Comparison of ENCODE assay signal across 12 mouse cellular contexts in genomic region chr12:69366424-69366823, GRCm38 (mm10). TPM values are rescaled to one million over a fixed set of nuclear protein-coding genes. Genes with fewer than 3 reads are reported as not detected.
DNase-seq lines count a peak whose midpoint lies in the region; ATAC-seq and TF ChIP-seq lines count a peak whose summit lies in the region.
"Had no signal": no experiment of that assay in that cellular context is flagged by ENCODE, and none has a peak within 500 bp of the region (broad histone marks: within the 10 kb centered on the region; RNA-seq: fewer than 3 reads in every experiment).

No protein-coding gene starts in this region.

- peaks cover 9% of the 10 kb centered on the region; the same call in 1 of the 2 replicates for H3K4me1 ChIP-seq in kidney, adult 2 months (ENCODE audit: control insufficient read depth, insufficient read depth, low read length)
- H3K4me1 ChIP-seq in kidney, embryonic 16.5 days (ENCODE audit: insufficient read depth, low read length): peaks cover 17% of the 10 kb centered on the region
- no peaks in the 10 kb centered on the region for H3K4me1 ChIP-seq in stomach, postnatal 0 days (replicated peaks; ENCODE audit: control insufficient read depth, insufficient read depth)

- DNase-seq in CD4-positive, CD25-positive, alpha-beta regulatory T cell, adult 2 months (ENCODE audit: low read depth, low spot score): peak; percentile 67
- no peak for DNase-seq in kidney, adult 2 months
- peak; percentile 21 for DNase-seq in thymus, postnatal 14 days
- no peak for DNase-seq in thymus, adult 18-20 months
- no peak for DNase-seq in stomach, postnatal 0 days (ENCODE audit: low spot score)
- DNase-seq in adipocyte (ENCODE audit: low spot score): no peak
- DNase-seq: adrenal gland, postnatal 36 days; cerebellum, adult 11 months; gastrocnemius, postnatal 25 days had no signal

- no peak for TF ChIP-seq POLR2A in kidney, adult 2 months (IDR thresholded peaks at IDR 0.05; ENCODE audit: low read depth, low read length)

- H3K9ac ChIP-seq in kidney, embryonic 16.5 days (replicated peaks; ENCODE audit: low read length): no peak overlapping the region
- no peak overlapping the region for H3K9ac ChIP-seq in stomach, postnatal 0 days (ENCODE audit: low read length)
- H3K9ac ChIP-seq: forebrain, embryonic 12.5 days had no signal

- no peak for TF ChIP-seq CTCF in kidney, adult 2 months (conservative IDR thresholded peaks at IDR 0.05; ENCODE audit: insufficient read depth, insufficient read length, low read depth, low read length)
- TF ChIP-seq CTCF in stomach, postnatal 0 days (IDR thresholded peaks at IDR 0.05; ENCODE audit: low read depth): peak; percentile 52

- peak overlapping the region; percentile 91 for H3K27ac ChIP-seq in kidney, adult 2 months (ENCODE audit: insufficient read depth, low read depth, low read length)
- no peak overlapping the region for H3K27ac ChIP-seq in kidney, embryonic 16.5 days (ENCODE audit: low read length)
- H3K27ac ChIP-seq in stomach, postnatal 0 days (replicated peaks): no peak overlapping the region
- H3K27ac ChIP-seq: forebrain, embryonic 12.5 days had no signal

- H3K4me2 ChIP-seq in kidney, embryonic 16.5 days (replicated peaks; ENCODE audit: low read depth, low read length): no peak overlapping the region
- no peak overlapping the region for H3K4me2 ChIP-seq in stomach, postnatal 0 days (replicated peaks; ENCODE audit: low read depth)
- H3K4me2 ChIP-seq: forebrain, embryonic 12.5 days had no signal

- no peaks in the 10 kb centered on the region for H3K27me3 ChIP-seq in kidney, adult 2 months (replicated peaks; ENCODE audit: control insufficient read depth, insufficient read depth, low read length)
- no peaks in the 10 kb centered on the region for H3K27me3 ChIP-seq in kidney, embryonic 16.5 days (ENCODE audit: insufficient read depth, low read length)
- H3K27me3 ChIP-seq in stomach, postnatal 0 days (ENCODE audit: control insufficient read depth, insufficient read depth, low read length): no peaks in the 10 kb centered on the region
- H3K27me3 ChIP-seq: forebrain, embryonic 12.5 days had no signal

- TF ChIP-seq EP300 in stomach, postnatal 0 days (optimal IDR thresholded peaks at IDR 0.05): no peak

- no peak for ATAC-seq in CD4-positive, CD25-positive, alpha-beta regulatory T cell, adult 4 months
- ATAC-seq in kidney, embryonic 16.5 days (ENCODE audit: low FRiP score, low TSS enrichment): no peak
- no peak for ATAC-seq in stomach, postnatal 0 days (ENCODE audit: low FRiP score, low TSS enrichment)

- no peaks in the 10 kb centered on the region for H3K9me3 ChIP-seq in kidney, embryonic 16.5 days (ENCODE audit: low read length)
- no peaks in the 10 kb centered on the region for H3K9me3 ChIP-seq in stomach, postnatal 0 days (ENCODE audit: control insufficient read depth, low read length)
- H3K9me3 ChIP-seq: forebrain, embryonic 12.5 days had no signal

- no peak overlapping the region for H3K4me3 ChIP-seq in kidney, adult 2 months (ENCODE audit: insufficient read depth, low read depth, low read length)
- no peak overlapping the region for H3K4me3 ChIP-seq in kidney, embryonic 16.5 days (ENCODE audit: low read length)
- no peak overlapping the region for H3K4me3 ChIP-seq in stomach, postnatal 0 days (ENCODE audit: low read depth, low read length)
- H3K4me3 ChIP-seq: forebrain, embryonic 12.5 days had no signal

- no peaks in the 10 kb centered on the region for H3K36me3 ChIP-seq in kidney, adult 2 months (ENCODE audit: control insufficient read depth, insufficient read depth, low read length)
- no peaks in the 10 kb centered on the region for H3K36me3 ChIP-seq in kidney, embryonic 16.5 days (ENCODE audit: insufficient read depth, low read length)
- no peaks in the 10 kb centered on the region for H3K36me3 ChIP-seq in stomach, postnatal 0 days (ENCODE audit: control insufficient read depth, insufficient read depth, low read length)
- H3K36me3 ChIP-seq: forebrain, embryonic 12.5 days had no signal

RNA-seq across cellular contexts. Expression of gene Arf6, which starts 5.5 kb away (rescaled TPM):
- 10 to 100 TPM; 27.8 to 79.0 TPM for polyA plus RNA-seq in CD4-positive, CD25-positive, alpha-beta regulatory T cell, adult 4 months (2017; shearing (Covaris generic))
- 90.7 and 95.6 TPM in 2 replicates for polyA plus RNA-seq in kidney, adult 2 months (2012; rRNA removed)
- 34.6 and 34.9 TPM in 2 replicates for polyA plus RNA-seq in kidney, embryonic 16.5 days (2015; fragmentation: Nextera tagmentation; extraction: Ambion mirVana)
- 97.8 and 116 TPM in 2 replicates for polyA plus RNA-seq in stomach, postnatal 0 days (2015; fragmentation: Nextera tagmentation; extraction: Ambion mirVana)

RNA-seq across cellular contexts. Expression of gene Gm9887, which starts 5.8 kb away (rescaled TPM):
- under 1 TPM in 1 of 2 experiments, not detected in 1; 0.54 TPM for polyA plus RNA-seq in CD4-positive, CD25-positive, alpha-beta regulatory T cell, adult 4 months (2017; shearing (Covaris generic))
- 0.94 and 1.4 TPM in 2 replicates for polyA plus RNA-seq in kidney, adult 2 months (2012; rRNA removed)
- polyA plus RNA-seq in kidney, embryonic 16.5 days (2015; fragmentation: Nextera tagmentation; extraction: Ambion mirVana): 1.1 and 1.7 TPM in 2 replicates
- 2.4 and 4.1 TPM in 2 replicates for polyA plus RNA-seq in stomach, postnatal 0 days (2015; fragmentation: Nextera tagmentation; extraction: Ambion mirVana)

RNA-seq across cellular contexts. Expression of gene Nemf, which starts 9.5 kb away (rescaled TPM):
- polyA plus RNA-seq in CD4-positive, CD25-positive, alpha-beta regulatory T cell, adult 4 months (2017; shearing (Covaris generic)): 100 to 1,000 TPM; 163 to 169 TPM
- 3.4 and 4.7 TPM in 2 replicates for polyA plus RNA-seq in kidney, adult 2 months (2012; rRNA removed)
- 80.3 and 92.7 TPM in 2 replicates for polyA plus RNA-seq in kidney, embryonic 16.5 days (2015; fragmentation: Nextera tagmentation; extraction: Ambion mirVana)
- 46.5 and 50.0 TPM in 2 replicates for polyA plus RNA-seq in stomach, postnatal 0 days (2015; fragmentation: Nextera tagmentation; extraction: Ambion mirVana)

Comparison
In these comparisons a context has a peak if more than half of its experiments do, and no peak if none do; other contexts are left out.
1. DNase-seq: peak in CD4-positive, CD25-positive, alpha-beta regulatory T cell, adult 2 months (single experiment) and thymus, postnatal 14 days (single experiment); none in kidney, adult 2 months (single experiment), thymus, adult 18-20 months (0 of 2), stomach, postnatal 0 days (single experiment) and adipocyte (single experiment).